Mouse (Mus musculus) cortical plate, adult 2 months (tissue): ENCODE data around the gene Map7.

ENCODE experiments used
- CTCF ChIP-seq: fragments of 200-500 bp; IDR thresholded peaks from 2 replicates; pipeline ENCODE4 v1.5.1; 2011; ENCODE audit warnings: mild to moderate bottlenecking, control low read depth, low read length; ENCODE audit not compliant: insufficient read depth; ENCODE audit errors: extremely low read depth
- POLR2A ChIP-seq: fragments of 200-500 bp; IDR thresholded peaks from 2 replicates; pipeline ENCODE4 v1.6.1; 2011; ENCODE audit warnings: mild to moderate bottlenecking, low read length, control low read depth; ENCODE audit not compliant: insufficient read depth; ENCODE audit errors: extremely low read depth

GRCm38 (mm10) chr10:20233451-20233850 is 85.2 kb downstream of the Map7 start:
- TF ChIP-seq CTCF (no peak), POLR2A (no peak)
